Mouse (Mus musculus): ENCODE measurements around the gene Il17f.

DNA sequence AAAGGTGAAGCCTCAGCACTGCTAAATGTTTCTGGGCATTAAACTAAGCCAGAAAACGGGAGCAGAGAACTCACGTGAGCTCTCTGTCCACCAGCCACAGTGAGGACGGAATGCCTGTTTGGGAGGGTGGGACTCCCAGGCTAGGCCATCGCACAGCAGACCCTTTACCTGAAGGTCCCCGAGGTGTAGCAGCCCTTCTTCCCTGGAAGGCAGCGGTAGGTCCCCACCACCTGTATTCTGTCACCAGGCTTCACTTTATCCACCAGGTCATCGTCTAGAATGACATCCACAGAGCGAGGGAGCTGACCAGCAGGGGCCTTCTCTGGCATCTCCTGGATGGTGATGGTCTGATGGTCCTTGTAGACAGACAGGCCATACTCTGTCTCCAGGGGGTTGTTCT, 24.1 kb upstream of the Il17f start:
- TF ChIP-seq CTCF (IDR thresholded peaks at IDR 0.05; ENCODE audit: low read depth): no peak
- no peak for TF ChIP-seq EP300 (IDR thresholded peaks at IDR 0.05; ENCODE audit: low read depth)

All from liver, embryonic 14.5 days (tissue).